Mouse (Mus musculus) kidney, adult 2 months (tissue): ENCODE measurements around the gene Gadl1. TPM values are rescaled to one million over a fixed set of nuclear protein-coding genes. Genes with fewer than 3 reads are reported as not detected.

Experiments used
- DNase-seq: peaks from one replicate; pipeline ENCODE4 v3.0.0; 2021
- H3K27ac ChIP-seq: fragments of 200-500 bp; 2 replicates; pipeline ENCODE4 v1.5.1; 2012; ENCODE audit warnings: low read depth, low read length, control low read depth, inconsistent platforms; ENCODE audit not compliant: insufficient read depth
- H3K27me3 ChIP-seq: fragments of 200-500 bp; replicated peaks from 2 replicates; pipeline ENCODE4 v1.6.1; 2012; ENCODE audit warnings: mild to moderate bottlenecking, moderate library complexity, low read length, inconsistent platforms; ENCODE audit not compliant: control insufficient read depth, insufficient read depth
- H3K36me3 ChIP-seq: fragments of 200-500 bp; 2 replicates; pipeline ENCODE4 v1.6.1; 2012; ENCODE audit warnings: mild to moderate bottlenecking, moderate library complexity, low read length, inconsistent platforms; ENCODE audit not compliant: control insufficient read depth, insufficient read depth
- H3K4me1 ChIP-seq: fragments of 200-500 bp; 2 replicates; pipeline ENCODE4 v1.6.1; 2011; ENCODE audit warnings: low read length; ENCODE audit not compliant: control insufficient read depth, insufficient read depth
- H3K4me3 ChIP-seq: fragments of 200-500 bp; 2 replicates; pipeline ENCODE4 v1.5.1; 2011; ENCODE audit warnings: mild to moderate bottlenecking, low read depth, low read length, control low read depth; ENCODE audit not compliant: insufficient read depth
- CTCF ChIP-seq: fragments of 200-500 bp; conservative IDR thresholded peaks from 2 replicates; pipeline ENCODE4 v1.5.1; 2011; ENCODE audit warnings: low read depth, mild to moderate bottlenecking, control low read depth, low read length, moderate library complexity, mixed read lengths; ENCODE audit not compliant: insufficient read depth, insufficient read length
- POLR2A ChIP-seq: fragments of 200-500 bp; IDR thresholded peaks from one replicate; pipeline ENCODE4 v1.6.1; 2011; ENCODE audit warnings: low read depth, low read length, control low read depth
- WGBS: fragments of 180-500 bp; shearing (Covaris S2); methylation state at CpG from one replicate; pipeline ENCODE4 v1.1.7; 2018; 5-methylcytosine and 5-hydroxymethylcytosine counted together
- polyA plus RNA-seq: library from polyadenylated mRNA; depleted of rRNA; stranded (reverse); fragments of >200 nt; gene quantifications from 2 replicates; pipeline ENCODE4 v1.2.3, GENCODE M21; 2012

The Gadl1 gene
- polyA plus RNA-seq, 1 experiment: not detected

GRCm38 (mm10) chr9:115914006-115914405 lies 4.8 kb downstream of the Gadl1 start:
- Histone ChIP-seq H3K27ac (no peak overlapping the region), H3K27me3 (no peaks in the 10 kb centered on the region), H3K4me3 (no peak overlapping the region), H3K4me1 (no peaks in the 10 kb centered on the region), H3K36me3 (no peaks in the 10 kb centered on the region)
- no peak for DNase-seq
- WGBS: 37% methylated on average over 7 of the region's 7 CpGs
- TF ChIP-seq POLR2A (no peak), CTCF (no peak)

- H3K27me3 ChIP-seq: no peaks in the 10 kb centered on the region
- H3K36me3 ChIP-seq: no peaks in the 10 kb centered on the region
- H3K4me1 ChIP-seq: no peaks in the 10 kb centered on the region
- peak; percentile 3 for DNase-seq
- H3K4me3 ChIP-seq: no peak overlapping the region
- no peak overlapping the region for H3K27ac ChIP-seq
- TF ChIP-seq POLR2A (no peak), CTCF (no peak)
- 75% methylated on average over 14 of the region's 14 CpGs for WGBS
Observed at GRCm38 (mm10) chr9:115915586-115916270, 6.5 kb downstream of the Gadl1 start.

- H3K4me1 ChIP-seq: no peaks in the 10 kb centered on the region
- no peak overlapping the region for H3K4me3 ChIP-seq
- H3K27ac ChIP-seq: no peak overlapping the region
- TF ChIP-seq CTCF (no peak), POLR2A (no peak)
- no peaks in the 10 kb centered on the region for H3K36me3 ChIP-seq
- 89% methylated on average over 3 of the region's 3 CpGs for WGBS
- H3K27me3 ChIP-seq: no peaks in the 10 kb centered on the region
- DNase-seq: no peak
Observed at GRCm38 (mm10) chr9:115919736-115920135, 10.5 kb downstream of the Gadl1 start.

GRCm38 (mm10) chr9:115922662-115923061 lies 13.4 kb downstream of the Gadl1 start:
- Histone ChIP-seq H3K4me3 (no peak overlapping the region), H3K27me3 (no peaks in the 10 kb centered on the region), H3K36me3 (no peaks in the 10 kb centered on the region), H3K4me1 (no peaks in the 10 kb centered on the region), H3K27ac (no peak overlapping the region)
- no peak for DNase-seq
- TF ChIP-seq CTCF (no peak), POLR2A (no peak)
- 88% methylated on average over 10 of the region's 10 CpGs for WGBS

DNA sequence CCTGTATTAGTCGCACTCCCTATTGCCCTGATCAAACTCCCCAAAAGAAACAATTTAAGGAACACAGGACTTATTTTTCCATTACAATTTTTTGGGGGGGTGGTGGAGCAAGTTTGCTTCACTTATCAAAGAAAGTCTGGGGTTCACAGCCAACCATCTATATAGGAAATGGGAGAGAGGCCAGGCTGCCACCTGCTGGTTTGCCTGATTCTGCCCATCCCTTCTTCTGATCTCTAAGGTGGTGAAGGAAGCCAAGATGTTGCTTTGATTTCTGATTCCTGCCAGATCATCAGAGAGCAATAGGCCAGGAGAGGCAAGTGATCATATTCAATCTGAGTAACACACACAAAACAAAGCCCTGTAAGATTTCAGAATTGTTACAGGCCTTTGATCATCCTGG lies 14.8 kb downstream of the Gadl1 start:
- Histone ChIP-seq H3K4me1 (no peaks in the 10 kb centered on the region), H3K36me3 (no peaks in the 10 kb centered on the region), H3K27me3 (no peaks in the 10 kb centered on the region), H3K4me3 (no peak overlapping the region), H3K27ac (no peak overlapping the region)
- WGBS: 100% methylated on average over 1 of the region's 1 CpGs
- TF ChIP-seq POLR2A (no peak), CTCF (no peak)
- DNase-seq: no peak

DNA sequence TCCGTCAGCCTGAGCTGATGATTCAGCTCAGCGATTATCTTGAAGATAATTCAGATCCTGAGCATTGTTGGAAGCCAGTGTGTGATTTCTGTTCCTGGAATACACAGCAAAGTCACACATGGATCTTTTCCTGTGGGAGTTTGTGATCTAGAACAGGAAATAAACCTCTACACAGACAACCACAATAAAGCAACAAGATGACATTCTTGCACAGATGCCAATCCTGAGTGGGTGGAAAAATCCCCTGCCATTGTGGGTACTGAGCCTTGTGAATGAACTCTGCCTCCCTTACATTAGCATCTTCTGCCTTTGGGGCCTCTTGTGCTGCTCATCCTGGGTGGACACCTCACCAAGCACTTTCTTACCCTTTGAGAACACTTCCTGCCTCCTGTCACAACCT lies 22.5 kb downstream of the Gadl1 start:
- 69% methylated on average over 2 of the region's 2 CpGs for WGBS
- no peak for DNase-seq
- Histone ChIP-seq H3K4me3 (no peak overlapping the region), H3K4me1 (no peaks in the 10 kb centered on the region), H3K36me3 (no peaks in the 10 kb centered on the region), H3K27me3 (no peaks in the 10 kb centered on the region), H3K27ac (no peak overlapping the region)
- no peak for TF ChIP-seq POLR2A
- TF ChIP-seq CTCF: no peak

- H3K27ac ChIP-seq: no peak overlapping the region
- no peaks in the 10 kb centered on the region for H3K4me1 ChIP-seq
- WGBS: 91% methylated on average over 4 of the region's 4 CpGs
- DNase-seq: no peak
- no peak overlapping the region for H3K4me3 ChIP-seq
- H3K27me3 ChIP-seq: no peaks in the 10 kb centered on the region
- TF ChIP-seq CTCF (no peak), POLR2A (no peak)
- H3K36me3 ChIP-seq: no peaks in the 10 kb centered on the region
Observed at GRCm38 (mm10) chr9:115932741-115933140, 23.5 kb downstream of the Gadl1 start.

- Histone ChIP-seq H3K4me1 (no peaks in the 10 kb centered on the region), H3K27me3 (no peaks in the 10 kb centered on the region), H3K36me3 (no peaks in the 10 kb centered on the region), H3K27ac (no peak overlapping the region), H3K4me3 (no peak overlapping the region)
- TF ChIP-seq CTCF (no peak), POLR2A (no peak)
- 61% methylated on average over 7 of the region's 7 CpGs for WGBS
- DNase-seq: no peak
Observed at GRCm38 (mm10) chr9:115933243-115933964, 24.1 kb downstream of the Gadl1 start.
